Mouse (Mus musculus) heart, postnatal 0 days (tissue): ENCODE results near the gene Abi1.
"Not testable (repeated sequence)": the region's sequence is repeated elsewhere in the genome, so short reads cannot be mapped to it uniquely, and the experiment has no call there.

Source experiments
- CTCF ChIP-seq: IDR thresholded peaks from 2 replicates; pipeline ENCODE4 v1.5.1; 2016; ENCODE audit warnings: antibody characterized with exemption, control low read depth, low read depth
- EP300 ChIP-seq: IDR thresholded peaks from 2 replicates; pipeline ENCODE4 v1.6.1; 2016; ENCODE audit warnings: antibody characterized with exemption, low read depth

- TF ChIP-seq CTCF, EP300: not testable (repeated sequence)
These were observed 25.1 kb downstream of the Abi1 start for GRCm38 (mm10) chr2:23014935-23015334.
